Mouse (Mus musculus) urinary bladder, postnatal 14 days (tissue): ENCODE data around the gene Nlrp6.
"Not testable (repeated sequence)": the region's sequence is repeated elsewhere in the genome, so short reads cannot be mapped to it uniquely, and the experiment has no call there.

Experiments used
- DNase-seq: peaks from one replicate; pipeline ENCODE4 v3.0.0; 2021; ENCODE audit warnings: low spot score

Nlrp6 gene

GRCm38 (mm10) chr7:140973396-140974165 lies 52.9 kb downstream of the Nlrp6 start:
- no peak for DNase-seq

- DNase-seq = no peak
Measured at GRCm38 (mm10) chr7:140974940-140975339, 54.2 kb downstream of the Nlrp6 start.

DNA sequence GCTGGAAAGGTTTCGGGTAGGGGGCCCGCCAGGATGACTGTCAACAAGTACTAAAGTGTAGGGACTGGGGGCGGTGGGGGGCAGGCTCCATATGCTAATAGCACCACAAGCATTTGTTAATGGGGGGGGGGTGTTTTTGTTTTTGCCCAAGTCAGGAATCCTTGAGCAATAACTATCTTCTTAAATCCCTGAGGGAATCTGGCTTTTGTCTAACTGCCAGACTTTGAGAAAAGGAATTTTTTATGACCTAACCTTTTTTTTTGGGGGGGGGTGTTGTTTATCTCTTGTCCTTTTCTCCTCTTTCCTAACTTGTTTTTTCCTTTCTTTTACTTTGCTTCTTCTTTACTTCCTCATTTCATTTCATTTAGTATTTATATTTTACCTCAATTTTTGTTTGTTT lies 54.8 kb downstream of the Nlrp6 start:
- DNase-seq = no peak

DNA sequence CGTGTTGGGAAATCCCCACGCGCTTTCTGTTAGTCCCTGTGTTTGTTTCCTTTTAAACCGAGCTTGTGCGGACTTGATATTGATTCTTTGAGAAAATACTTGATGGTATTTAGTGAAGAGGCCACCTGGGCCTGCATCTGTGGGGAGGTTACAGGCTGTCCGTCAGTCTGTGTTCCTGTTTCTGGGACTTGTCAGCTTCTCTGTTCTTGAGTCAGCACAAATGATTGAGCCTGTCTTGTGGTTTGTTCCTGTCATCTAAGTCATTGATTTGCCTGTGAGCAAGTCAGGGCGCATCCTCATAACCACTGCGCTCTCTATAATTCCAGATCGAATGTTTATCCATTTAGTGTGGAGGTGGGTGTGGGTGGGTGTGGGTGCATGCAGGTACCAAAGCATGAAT lies 56.0 kb downstream of the Nlrp6 start:
- DNase-seq = not testable (repeated sequence)
